Mouse (Mus musculus): ENCODE data around the gene Tgfbr3. TPM values are rescaled to one million over a fixed set of nuclear protein-coding genes. Genes with fewer than 3 reads are reported as not detected.

Gene Tgfbr3
- polyA plus RNA-seq, 1 experiment from 2014 or later, result 17.5 TPM

DNA sequence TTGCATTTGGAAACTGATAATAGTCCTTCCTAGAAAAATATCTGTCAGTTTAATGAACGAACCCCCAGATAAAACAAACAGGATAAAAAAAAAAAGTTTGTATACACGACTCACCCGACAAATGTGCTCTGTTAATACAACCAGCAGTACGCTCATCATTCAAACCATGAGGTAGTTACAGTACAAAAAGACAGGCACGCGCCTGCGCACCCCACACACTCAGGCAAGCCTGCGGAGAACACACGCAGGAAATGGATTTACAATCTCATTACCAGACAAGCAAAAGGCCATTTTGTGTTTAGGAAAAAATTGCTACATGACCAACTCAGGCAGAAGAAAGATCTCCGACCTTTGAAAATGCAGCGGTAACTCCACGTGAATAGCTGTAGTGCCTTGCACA lies 182.6 kb downstream of the Tgfbr3 start:
- WGBS, result 59% methylated on average over 12 of the region's 12 CpGs
- peak overlapping the region; percentile 23; the same call in 1 of the 2 replicates for H3K27ac ChIP-seq
- peaks cover 13% of the 10 kb centered on the region; the same call in 1 of the 2 replicates for H3K36me3 ChIP-seq
- peaks cover 3% of the 10 kb centered on the region; the same call in 1 of the 2 replicates for H3K27me3 ChIP-seq
- no peak overlapping the region for H3K4me2 ChIP-seq
- ATAC-seq (ENCODE audit: insufficient number of reproducible peaks, insufficient read depth, low FRiP score, low TSS enrichment, low read depth), result no peak
- H3K9ac ChIP-seq (replicated peaks), result no peak overlapping the region
- no peak overlapping the region for H3K4me3 ChIP-seq (replicated peaks)
- H3K9me3 ChIP-seq, result no peaks in the 10 kb centered on the region
- peaks cover 45% of the 10 kb centered on the region for H3K4me1 ChIP-seq (replicated peaks)

DNA sequence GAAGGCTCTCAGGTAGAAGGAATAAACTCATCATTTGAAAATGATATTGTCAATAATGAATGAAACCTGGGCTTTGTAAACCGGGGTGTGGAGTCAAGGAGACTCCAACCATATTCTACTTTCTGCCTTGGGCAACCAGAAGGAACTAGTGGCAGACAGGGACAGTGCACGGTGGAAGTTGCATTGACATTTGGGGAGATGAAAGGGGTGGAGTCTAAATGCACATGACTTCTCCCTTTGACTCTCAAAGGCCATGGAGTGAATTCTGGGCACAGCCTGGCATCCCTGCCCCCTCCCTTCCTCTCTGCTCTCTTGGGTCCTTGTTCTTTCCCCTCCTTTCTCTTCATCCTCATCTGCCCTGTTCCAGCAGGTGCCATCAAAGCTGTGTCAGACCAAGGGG lies 183.3 kb downstream of the Tgfbr3 start:
- ATAC-seq (ENCODE audit: insufficient number of reproducible peaks, insufficient read depth, low FRiP score, low TSS enrichment, low read depth), result no peak
- H3K27me3 ChIP-seq, result peaks cover 3% of the 10 kb centered on the region; the same call in 1 of the 2 replicates
- H3K9me3 ChIP-seq, result no peaks in the 10 kb centered on the region
- H3K27ac ChIP-seq, result no peak overlapping the region
- H3K36me3 ChIP-seq, result peaks cover 13% of the 10 kb centered on the region; the same call in 1 of the 2 replicates
- H3K4me3 ChIP-seq (replicated peaks), result no peak overlapping the region
- peaks cover 45% of the 10 kb centered on the region for H3K4me1 ChIP-seq (replicated peaks)
- no peak overlapping the region for H3K4me2 ChIP-seq
- no peak overlapping the region for H3K9ac ChIP-seq (replicated peaks)
- WGBS, result 86% methylated on average over 2 of the region's 2 CpGs

DNA sequence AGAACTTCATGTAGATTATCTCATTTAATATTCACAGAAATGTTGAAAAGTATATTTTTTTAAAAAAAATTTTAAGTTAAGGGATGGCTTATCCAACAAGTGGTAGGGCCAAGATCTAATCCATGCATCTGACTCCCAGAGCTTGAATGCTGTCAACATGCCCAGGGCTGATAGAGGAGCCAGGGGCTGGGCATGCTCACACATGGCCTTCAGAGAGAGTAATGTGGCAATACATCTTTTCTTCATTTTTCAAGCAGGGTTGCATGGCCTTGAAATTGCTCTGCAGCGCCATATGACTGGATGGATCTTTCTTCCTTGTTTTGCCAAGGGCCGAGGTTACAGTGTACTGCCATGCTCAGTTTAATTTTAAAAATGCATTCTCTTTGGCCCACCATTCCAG lies 185.8 kb downstream of the Tgfbr3 start:
- 78% methylated on average over 2 of the region's 2 CpGs for WGBS
- Histone ChIP-seq H3K27ac (no peak overlapping the region), H3K4me3 (replicated peaks) (no peak overlapping the region), H3K4me2 (no peak overlapping the region), H3K36me3 (peaks cover 6% of the 10 kb centered on the region; the same call in 1 of the 2 replicates), H3K9me3 (no peaks in the 10 kb centered on the region), H3K4me1 (replicated peaks) (peaks cover 25% of the 10 kb centered on the region), H3K9ac (replicated peaks) (no peak overlapping the region), H3K27me3 (peaks cover 3% of the 10 kb centered on the region; the same call in 1 of the 2 replicates)
- no peak for ATAC-seq (ENCODE audit: insufficient number of reproducible peaks, insufficient read depth, low FRiP score, low TSS enrichment, low read depth)

DNA sequence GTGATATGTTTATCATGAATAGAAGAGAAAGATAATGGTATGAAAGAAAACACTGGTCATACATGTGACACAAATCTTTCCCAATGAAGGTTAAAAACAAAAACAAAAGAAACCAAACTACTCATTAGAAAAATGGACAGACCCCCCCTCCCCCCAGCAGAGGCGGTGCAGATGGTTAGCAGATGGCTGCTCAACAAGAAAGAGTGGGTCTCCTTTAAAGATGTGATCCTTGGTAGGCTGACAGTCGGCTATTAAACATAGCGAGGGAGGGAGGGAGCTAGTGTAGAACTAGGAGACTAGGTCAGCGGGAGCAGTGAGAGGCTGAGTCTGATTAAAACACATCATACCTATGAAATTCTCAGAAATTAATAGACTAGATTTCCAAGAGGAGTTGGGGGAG lies 186.5 kb downstream of the Tgfbr3 start:
- H3K9me3 ChIP-seq, result no peaks in the 10 kb centered on the region
- no peak overlapping the region for H3K9ac ChIP-seq (replicated peaks)
- H3K4me1 ChIP-seq (replicated peaks), result peaks cover 25% of the 10 kb centered on the region
- no peak overlapping the region for H3K27ac ChIP-seq
- no peak overlapping the region for H3K4me3 ChIP-seq (replicated peaks)
- H3K36me3 ChIP-seq, result no peaks in the 10 kb centered on the region
- ATAC-seq (ENCODE audit: insufficient number of reproducible peaks, insufficient read depth, low FRiP score, low TSS enrichment, low read depth), result no peak
- WGBS, result 16% methylated on average over 4 of the region's 4 CpGs
- H3K4me2 ChIP-seq, result no peak overlapping the region
- peaks cover 3% of the 10 kb centered on the region; the same call in 1 of the 2 replicates for H3K27me3 ChIP-seq

DNA sequence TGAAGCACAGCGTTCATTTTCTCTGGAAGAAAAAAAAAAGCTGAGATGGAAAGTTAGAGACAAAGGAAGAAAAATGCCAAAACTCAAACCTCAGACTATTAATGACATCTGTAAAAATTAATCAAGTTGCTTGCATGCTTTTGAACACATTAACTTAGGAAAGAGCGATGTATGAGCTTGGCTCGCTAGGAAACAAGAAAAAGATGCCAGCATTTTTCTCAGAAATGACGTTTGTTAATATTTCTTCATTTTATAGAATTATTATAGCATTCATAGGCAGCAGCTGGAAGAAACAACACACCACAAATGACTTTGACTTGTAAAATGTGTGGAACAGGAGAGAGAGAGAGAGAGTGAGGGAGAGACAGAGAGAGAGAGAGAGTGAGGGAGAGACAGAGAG lies 187.7 kb downstream of the Tgfbr3 start:
- H3K9me3 ChIP-seq, result no peaks in the 10 kb centered on the region
- H3K4me1 ChIP-seq (replicated peaks), result peaks cover 20% of the 10 kb centered on the region
- no peaks in the 10 kb centered on the region for H3K36me3 ChIP-seq
- no peak overlapping the region for H3K9ac ChIP-seq (replicated peaks)
- no peak overlapping the region for H3K4me2 ChIP-seq
- WGBS, result 66% methylated on average over 4 of the region's 4 CpGs
- no peak for ATAC-seq (ENCODE audit: insufficient number of reproducible peaks, insufficient read depth, low FRiP score, low TSS enrichment, low read depth)
- H3K27ac ChIP-seq, result no peak overlapping the region
- peaks cover 7% of the 10 kb centered on the region; the same call in 1 of the 2 replicates for H3K27me3 ChIP-seq
- no peak overlapping the region for H3K4me3 ChIP-seq (replicated peaks)

DNA sequence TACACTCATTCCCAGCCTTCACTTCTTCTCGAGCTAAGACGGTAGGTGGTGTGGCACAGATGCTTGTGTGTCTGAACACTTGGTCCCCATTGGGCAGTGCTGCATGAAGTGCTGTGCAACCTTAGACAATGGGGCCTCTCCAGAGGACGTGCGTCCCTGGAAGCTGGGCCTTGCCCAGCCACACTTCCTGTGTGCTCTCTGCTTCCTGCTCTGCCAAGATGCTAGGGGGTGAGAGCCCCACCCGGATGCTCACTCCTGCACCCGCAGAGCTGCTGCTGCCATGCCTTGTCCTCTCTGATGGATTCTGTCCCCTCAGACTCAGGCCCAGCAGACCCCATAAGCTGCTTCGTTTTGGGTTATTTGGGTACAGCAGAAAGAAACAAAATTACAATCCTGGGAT lies 188.3 kb downstream of the Tgfbr3 start:
- 66% methylated on average over 7 of the region's 7 CpGs for WGBS
- no peaks in the 10 kb centered on the region for H3K36me3 ChIP-seq
- H3K4me1 ChIP-seq (replicated peaks), result peaks cover 20% of the 10 kb centered on the region
- no peak overlapping the region for H3K4me2 ChIP-seq
- peak overlapping the region; percentile 37; the same call in 1 of the 2 replicates for H3K27ac ChIP-seq
- H3K9ac ChIP-seq (replicated peaks), result no peak overlapping the region
- no peaks in the 10 kb centered on the region for H3K9me3 ChIP-seq
- H3K27me3 ChIP-seq, result peaks cover 7% of the 10 kb centered on the region
- no peak for ATAC-seq (ENCODE audit: insufficient number of reproducible peaks, insufficient read depth, low FRiP score, low TSS enrichment, low read depth)
- no peak overlapping the region for H3K4me3 ChIP-seq (replicated peaks)

DNA sequence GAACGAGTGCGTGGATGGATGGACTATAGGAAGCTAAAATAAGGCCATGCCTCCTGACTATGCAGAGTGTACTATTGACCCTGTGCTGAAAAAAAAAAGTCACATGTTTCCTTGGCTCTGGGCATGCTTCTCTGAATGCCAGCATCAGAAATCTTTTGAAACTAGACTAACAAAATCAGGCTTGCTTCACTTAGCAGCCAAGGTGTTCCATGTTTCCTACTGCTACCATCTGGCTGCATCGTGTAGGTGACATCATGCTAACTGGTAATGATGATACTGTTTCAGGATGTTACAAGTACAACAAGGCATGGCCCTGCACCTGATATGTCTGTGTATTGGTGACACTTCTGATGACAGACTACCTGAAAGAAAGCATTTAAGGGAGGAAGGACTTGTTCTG lies 189.8 kb downstream of the Tgfbr3 start:
- WGBS, result 91% methylated on average over 3 of the region's 3 CpGs
- H3K27ac ChIP-seq, result no peak overlapping the region
- H3K4me1 ChIP-seq (replicated peaks), result peaks cover 20% of the 10 kb centered on the region

DNA sequence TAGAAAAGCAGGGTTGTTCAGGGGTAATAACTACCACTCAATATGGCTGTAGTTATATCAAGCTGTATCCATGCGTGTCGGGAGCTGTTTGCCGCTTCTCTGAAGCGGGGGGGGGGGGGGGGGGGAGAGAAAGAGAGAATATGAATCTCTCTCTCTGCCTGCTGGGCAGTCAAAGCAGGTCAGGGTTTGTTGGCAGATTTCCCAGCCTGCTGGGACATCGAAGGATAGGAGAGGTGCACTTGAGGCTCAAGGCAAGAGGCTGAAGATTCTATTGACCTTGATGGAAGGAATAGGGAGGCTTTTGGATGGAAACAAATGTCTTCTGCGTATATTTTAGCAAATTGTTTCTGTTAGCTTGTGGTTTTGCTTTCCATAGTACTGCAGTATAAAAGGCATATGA lies 190.4 kb downstream of the Tgfbr3 start:
- Histone ChIP-seq H3K4me1 (replicated peaks) (peaks cover 26% of the 10 kb centered on the region), H3K9me3 (no peaks in the 10 kb centered on the region), H3K27me3 (peaks cover 26% of the 10 kb centered on the region), H3K36me3 (no peaks in the 10 kb centered on the region), H3K27ac (no peak overlapping the region), H3K4me3 (replicated peaks) (no peak overlapping the region), H3K9ac (replicated peaks) (no peak overlapping the region), H3K4me2 (no peak overlapping the region)
- no peak for ATAC-seq (ENCODE audit: insufficient number of reproducible peaks, insufficient read depth, low FRiP score, low TSS enrichment, low read depth)
- WGBS, result 67% methylated on average over 6 of the region's 6 CpGs

More for the DNA sequence above, 189.8 kb downstream of the Tgfbr3 start:
- Histone ChIP-seq H3K9ac (replicated peaks) (no peak overlapping the region), H3K36me3 (no peaks in the 10 kb centered on the region), H3K4me2 (no peak overlapping the region), H3K27me3 (peaks cover 22% of the 10 kb centered on the region), H3K9me3 (no peaks in the 10 kb centered on the region), H3K4me3 (replicated peaks) (no peak overlapping the region)
- no peak for ATAC-seq (ENCODE audit: insufficient number of reproducible peaks, insufficient read depth, low FRiP score, low TSS enrichment, low read depth)

DNA sequence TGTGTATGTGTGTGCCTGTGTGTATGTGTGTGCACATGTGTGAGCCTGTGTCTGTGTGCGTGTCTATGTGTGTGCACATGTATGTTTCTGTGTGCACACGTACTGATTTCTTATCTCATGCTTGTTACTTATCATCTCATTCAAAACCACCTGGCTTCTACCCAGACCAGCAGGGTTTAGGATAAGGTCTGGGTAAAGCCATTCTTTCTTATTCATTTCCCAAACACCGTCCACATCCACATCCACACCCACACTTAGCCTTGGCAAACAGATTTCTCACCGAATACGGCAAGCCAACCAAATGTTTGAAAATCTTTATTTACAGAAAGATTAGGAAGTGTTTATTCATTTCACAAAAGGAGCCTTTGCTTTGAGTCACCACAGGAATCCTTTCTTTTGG lies 191.4 kb downstream of the Tgfbr3 start:
- H3K4me1 ChIP-seq (replicated peaks), result peaks cover 25% of the 10 kb centered on the region
- WGBS, result 88% methylated on average over 5 of the region's 5 CpGs

DNA sequence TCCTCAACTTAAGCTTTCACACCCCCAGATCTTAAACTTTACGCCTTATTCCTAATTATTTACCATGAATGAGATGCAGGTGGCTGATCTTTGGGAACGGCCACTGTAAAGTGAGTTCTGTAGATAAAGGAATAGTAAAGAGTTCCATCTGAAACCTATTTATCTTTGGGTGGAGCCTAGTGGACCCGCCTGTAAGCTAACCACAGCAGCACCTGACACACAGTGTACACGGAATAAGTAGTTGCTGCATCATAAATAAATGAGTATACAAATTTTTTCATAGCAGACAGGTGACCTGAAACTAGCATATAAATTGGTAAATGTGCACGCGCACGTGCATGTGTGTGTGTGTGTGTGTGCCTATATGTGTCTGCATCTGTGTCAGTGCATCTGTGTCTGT lies 192.1 kb downstream of the Tgfbr3 start:
- 61% methylated on average over 7 of the region's 7 CpGs for WGBS
- no peak overlapping the region for H3K27ac ChIP-seq
- no peaks in the 10 kb centered on the region for H3K36me3 ChIP-seq
- peaks cover 27% of the 10 kb centered on the region for H3K4me1 ChIP-seq (replicated peaks)
- no peaks in the 10 kb centered on the region for H3K9me3 ChIP-seq
- peaks cover 32% of the 10 kb centered on the region for H3K27me3 ChIP-seq
- H3K9ac ChIP-seq (replicated peaks), result no peak overlapping the region
- no peak overlapping the region for H3K4me2 ChIP-seq
- no peak overlapping the region for H3K4me3 ChIP-seq (replicated peaks)
- ATAC-seq (ENCODE audit: insufficient number of reproducible peaks, insufficient read depth, low FRiP score, low TSS enrichment, low read depth), result no peak

More for the DNA sequence above, 191.4 kb downstream of the Tgfbr3 start:
- H3K36me3 ChIP-seq, result no peaks in the 10 kb centered on the region
- H3K27ac ChIP-seq, result no peak overlapping the region
- no peak for ATAC-seq (ENCODE audit: insufficient number of reproducible peaks, insufficient read depth, low FRiP score, low TSS enrichment, low read depth)
- H3K27me3 ChIP-seq, result peaks cover 26% of the 10 kb centered on the region
- H3K4me2 ChIP-seq, result no peak overlapping the region
- H3K4me3 ChIP-seq (replicated peaks), result no peak overlapping the region
- no peak overlapping the region for H3K9ac ChIP-seq (replicated peaks)
- no peaks in the 10 kb centered on the region for H3K9me3 ChIP-seq

DNA sequence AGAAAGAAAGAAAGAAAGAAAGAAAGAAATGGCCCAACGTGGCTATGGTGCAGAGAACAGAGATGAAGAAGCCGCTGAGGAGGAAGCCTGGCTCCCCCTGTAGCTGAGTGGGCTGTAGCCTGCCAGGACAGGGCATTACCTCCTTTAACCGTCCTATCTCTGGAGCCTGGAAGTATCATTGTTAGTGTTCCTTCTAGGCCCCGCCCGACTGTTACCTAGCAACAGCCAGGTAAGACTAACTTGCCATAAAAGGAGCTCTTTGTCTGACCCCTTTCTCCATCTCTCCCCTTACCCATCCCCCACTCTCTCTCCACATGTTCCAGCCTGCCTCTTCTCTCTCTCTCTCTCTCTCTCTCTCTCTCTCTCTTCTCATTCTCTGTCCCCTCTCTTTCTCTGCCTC lies 195.2 kb downstream of the Tgfbr3 start:
- 37% methylated on average over 5 of the region's 5 CpGs for WGBS
- H3K27ac ChIP-seq, result no peak overlapping the region
- H3K4me2 ChIP-seq, result no peak overlapping the region
- H3K4me3 ChIP-seq (replicated peaks), result no peak overlapping the region
- no peak for ATAC-seq (ENCODE audit: insufficient number of reproducible peaks, insufficient read depth, low FRiP score, low TSS enrichment, low read depth)
- H3K9ac ChIP-seq (replicated peaks), result no peak overlapping the region
- no peaks in the 10 kb centered on the region for H3K36me3 ChIP-seq
- peaks cover 48% of the 10 kb centered on the region for H3K27me3 ChIP-seq
- H3K9me3 ChIP-seq, result no peaks in the 10 kb centered on the region
- H3K4me1 ChIP-seq (replicated peaks), result peaks cover 25% of the 10 kb centered on the region

DNA sequence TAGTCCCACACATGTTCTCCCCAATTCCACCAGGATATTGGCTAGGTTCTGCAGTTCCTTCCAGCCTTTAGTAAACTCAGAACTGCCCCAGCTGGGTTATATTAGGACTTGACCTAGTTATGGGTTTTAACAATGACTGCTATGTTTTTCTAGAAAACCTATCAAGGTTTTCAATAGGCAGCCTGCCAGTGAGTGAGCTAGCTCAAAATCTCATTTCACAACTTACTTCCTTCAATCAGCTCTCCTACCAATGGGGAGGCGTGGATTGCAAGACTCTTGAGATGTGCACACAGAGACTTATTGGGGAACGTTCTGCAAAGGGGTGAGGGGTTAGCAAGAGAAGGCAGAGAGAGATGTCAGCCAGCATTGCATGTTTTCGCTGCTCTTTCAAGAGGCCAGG lies 196.2 kb downstream of the Tgfbr3 start:
- Histone ChIP-seq H3K36me3 (no peaks in the 10 kb centered on the region), H3K27me3 (peaks cover 48% of the 10 kb centered on the region), H3K9me3 (no peaks in the 10 kb centered on the region), H3K4me3 (replicated peaks) (no peak overlapping the region), H3K4me1 (replicated peaks) (peaks cover 31% of the 10 kb centered on the region), H3K9ac (replicated peaks) (no peak overlapping the region), H3K4me2 (no peak overlapping the region), H3K27ac (no peak overlapping the region)
- ATAC-seq (ENCODE audit: insufficient number of reproducible peaks, insufficient read depth, low FRiP score, low TSS enrichment, low read depth), result no peak
- WGBS, result 77% methylated on average over 3 of the region's 3 CpGs
